Mouse (Mus musculus) hindbrain, embryonic 11.5 days (tissue): ENCODE results near the gene Grid2. TPM values are rescaled to one million over a fixed set of nuclear protein-coding genes. Genes with fewer than 3 reads are reported as not detected.

Source experiments
- ATAC-seq: fragments of 200-750 bp; cut with Nextera tagmentation; 2 replicates; pipeline ENCODE4 v1.8.0; 2017; ENCODE audit warnings: mild to moderate bottlenecking, moderate TSS enrichment, moderate library complexity; ENCODE audit not compliant: low FRiP score
- DNase-seq: peaks from one replicate; pipeline ENCODE4 v3.0.0-alpha.2; 2015; ENCODE audit warnings: low spot score
- H3K27ac ChIP-seq: fragments of 300-500 bp; sonication (generic); 2 replicates; pipeline ENCODE4 v1.5.1; 2014; ENCODE audit warnings: mild to moderate bottlenecking, low read depth, low read length
- H3K27me3 ChIP-seq: fragments of 300-500 bp; sonication (generic); 2 replicates; pipeline ENCODE4 v1.6.1; 2014; ENCODE audit warnings: mild to moderate bottlenecking, low read length, moderate library complexity, mixed read lengths; ENCODE audit not compliant: control insufficient read depth, insufficient read depth
- H3K36me3 ChIP-seq: fragments of 300-500 bp; sonication (generic); 2 replicates; pipeline ENCODE4 v1.6.1; 2014; ENCODE audit warnings: mild to moderate bottlenecking, low read length, moderate library complexity, mixed read lengths; ENCODE audit not compliant: control insufficient read depth, insufficient read depth
- H3K4me1 ChIP-seq: fragments of 300-500 bp; sonication (generic); replicated peaks from 2 replicates; pipeline ENCODE4 v1.6.1; 2014; ENCODE audit warnings: low read length, mixed read lengths; ENCODE audit not compliant: control insufficient read depth, insufficient read depth
- H3K4me2 ChIP-seq: fragments of 300-500 bp; sonication (generic); replicated peaks from 2 replicates; pipeline ENCODE4 v1.6.1; 2014; ENCODE audit warnings: mild to moderate bottlenecking, low read depth, low read length
- H3K4me3 ChIP-seq: fragments of 300-500 bp; sonication (generic); 2 replicates; pipeline ENCODE4 v1.5.1; 2014; ENCODE audit warnings: low read depth, low read length
- H3K9ac ChIP-seq: fragments of 300-500 bp; sonication (generic); 2 replicates; pipeline ENCODE4 v1.6.1; 2014; ENCODE audit warnings: low read depth, low read length
- H3K9me3 ChIP-seq: fragments of 300-500 bp; sonication (generic); 2 replicates; pipeline ENCODE4 v1.6.1; 2016; ENCODE audit warnings: low read length; ENCODE audit not compliant: control insufficient read depth
- WGBS: fragments of 180-500 bp; shearing (Covaris S2); extraction: QIAGEN DNeasy Blood & Tissue Kit; methylation state at CpG from one replicate; pipeline ENCODE4 v1.1.7; 2014; 5-methylcytosine and 5-hydroxymethylcytosine counted together
- polyA plus RNA-seq: library from polyadenylated mRNA; unstranded; fragments of >200 nt; fragmentation: Nextera tagmentation; extraction: Ambion mirVana; gene quantifications from 2 replicates; pipeline ENCODE4 v1.2.1, GENCODE M21; 2014

The Grid2 gene
- polyA plus RNA-seq, 1 experiment from 2014 or later = 5.5 TPM

GRCm38 (mm10) chr6:64731621-64732320, 1476.1 kb downstream of the Grid2 start:
- Histone ChIP-seq H3K4me2 (no peak overlapping the region; the same call in 1 of the 2 replicates), H3K36me3 (no peaks in the 10 kb centered on the region), H3K4me1 (peaks cover 16% of the 10 kb centered on the region), H3K9me3 (no peaks in the 10 kb centered on the region), H3K4me3 (no peak overlapping the region), H3K9ac (no peak overlapping the region), H3K27ac (no peak overlapping the region), H3K27me3 (peaks cover 80% of the 10 kb centered on the region)
- WGBS = 3% methylated on average over 8 of the region's 8 CpGs
- no peak for ATAC-seq
- DNase-seq = peak; percentile 31

- peaks cover 12% of the 10 kb centered on the region for H3K4me1 ChIP-seq
- DNase-seq (peak; percentile 31), ATAC-seq (no peak)
- H3K4me2 ChIP-seq = no peak overlapping the region
- under 1% methylated on average over 4 of the region's 4 CpGs for WGBS
- no peak overlapping the region for H3K9ac ChIP-seq
- H3K27ac ChIP-seq = no peak overlapping the region
- peaks cover 65% of the 10 kb centered on the region for H3K27me3 ChIP-seq
- no peak overlapping the region for H3K4me3 ChIP-seq
- no peaks in the 10 kb centered on the region for H3K36me3 ChIP-seq
- H3K9me3 ChIP-seq = no peaks in the 10 kb centered on the region
Measured at GRCm38 (mm10) chr6:64733311-64733710, 1477.6 kb downstream of the Grid2 start.

DNA sequence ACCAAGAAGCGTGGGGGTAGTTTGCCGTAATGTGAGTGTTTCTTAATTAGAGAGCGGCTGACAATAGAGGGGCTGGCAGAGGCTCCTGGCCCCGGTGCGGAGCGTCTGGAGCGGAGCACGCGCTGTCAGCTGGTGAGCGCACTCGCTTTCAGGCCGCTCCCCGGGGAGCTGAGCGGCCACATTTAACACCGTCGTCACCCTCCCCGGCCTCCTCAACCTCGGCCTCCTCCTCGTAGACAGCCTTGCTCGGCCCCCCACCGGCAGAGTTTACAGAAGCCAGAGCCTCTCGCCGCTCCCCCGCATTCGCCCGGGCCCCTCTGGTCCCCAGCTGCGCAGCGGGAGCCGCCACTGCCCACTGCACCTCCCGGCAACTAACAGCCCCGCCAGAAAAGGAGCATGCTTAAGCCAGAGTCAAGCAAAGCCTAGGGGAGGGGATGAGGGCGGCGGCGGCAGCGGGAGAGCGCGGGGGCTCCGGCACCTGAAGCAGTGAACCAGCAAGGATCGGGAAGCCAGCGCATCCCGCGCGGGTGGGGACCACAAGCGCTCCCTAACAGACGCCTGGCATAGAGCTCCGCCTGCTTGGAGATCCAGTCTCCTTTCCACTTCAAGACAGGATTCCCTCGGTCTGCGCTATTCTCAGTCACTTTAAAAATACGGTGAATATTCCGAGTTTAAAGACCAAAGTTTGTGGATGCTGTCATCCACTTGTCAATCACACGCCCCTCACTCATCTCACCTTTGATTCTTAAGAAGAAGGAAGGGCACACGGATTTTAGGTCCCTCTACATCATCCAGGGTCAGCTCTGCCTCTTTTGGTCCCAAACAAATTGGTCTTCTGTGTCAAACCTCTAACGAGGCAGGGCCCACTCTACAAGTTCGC, 1479.0 kb downstream of the Grid2 start:
- Histone ChIP-seq H3K9me3 (no peaks in the 10 kb centered on the region), H3K36me3 (no peaks in the 10 kb centered on the region), H3K9ac (no peak overlapping the region), H3K4me2 (peak overlapping the region; percentile 80), H3K27me3 (peaks cover 53% of the 10 kb centered on the region), H3K4me3 (peak overlapping the region; percentile 51), H3K27ac (peak overlapping the region; percentile 43; the same call in 1 of the 2 replicates), H3K4me1 (peaks cover 7% of the 10 kb centered on the region)
- ATAC-seq (peak; percentile 83), DNase-seq (peak; percentile 75)
- WGBS = 1% methylated on average over 54 of the region's 54 CpGs

GRCm38 (mm10) chr6:64736317-64736716, 1480.6 kb downstream of the Grid2 start:
- DNase-seq (no peak), ATAC-seq (no peak)
- Histone ChIP-seq H3K4me1 (peaks cover 3% of the 10 kb centered on the region), H3K27me3 (peaks cover 42% of the 10 kb centered on the region), H3K4me3 (no peak overlapping the region), H3K9me3 (no peaks in the 10 kb centered on the region), H3K36me3 (no peaks in the 10 kb centered on the region), H3K4me2 (no peak overlapping the region), H3K9ac (no peak overlapping the region), H3K27ac (no peak overlapping the region)
- 66% methylated on average over 4 of the region's 4 CpGs for WGBS

GRCm38 (mm10) chr6:64742915-64743489, 1487.3 kb downstream of the Grid2 start:
- H3K9ac ChIP-seq = no peak overlapping the region
- no peaks in the 10 kb centered on the region for H3K27me3 ChIP-seq
- no peak overlapping the region for H3K4me2 ChIP-seq
- DNase-seq (no peak), ATAC-seq (no peak)
- WGBS = 82% methylated on average over 2 of the region's 2 CpGs
- H3K36me3 ChIP-seq = no peaks in the 10 kb centered on the region
- H3K4me1 ChIP-seq = no peaks in the 10 kb centered on the region
- no peaks in the 10 kb centered on the region for H3K9me3 ChIP-seq
- no peak overlapping the region for H3K4me3 ChIP-seq
- H3K27ac ChIP-seq = no peak overlapping the region
